Mouse (Mus musculus): ENCODE results near the gene 1700020L24Rik.

Gene 1700020L24Rik

DNA sequence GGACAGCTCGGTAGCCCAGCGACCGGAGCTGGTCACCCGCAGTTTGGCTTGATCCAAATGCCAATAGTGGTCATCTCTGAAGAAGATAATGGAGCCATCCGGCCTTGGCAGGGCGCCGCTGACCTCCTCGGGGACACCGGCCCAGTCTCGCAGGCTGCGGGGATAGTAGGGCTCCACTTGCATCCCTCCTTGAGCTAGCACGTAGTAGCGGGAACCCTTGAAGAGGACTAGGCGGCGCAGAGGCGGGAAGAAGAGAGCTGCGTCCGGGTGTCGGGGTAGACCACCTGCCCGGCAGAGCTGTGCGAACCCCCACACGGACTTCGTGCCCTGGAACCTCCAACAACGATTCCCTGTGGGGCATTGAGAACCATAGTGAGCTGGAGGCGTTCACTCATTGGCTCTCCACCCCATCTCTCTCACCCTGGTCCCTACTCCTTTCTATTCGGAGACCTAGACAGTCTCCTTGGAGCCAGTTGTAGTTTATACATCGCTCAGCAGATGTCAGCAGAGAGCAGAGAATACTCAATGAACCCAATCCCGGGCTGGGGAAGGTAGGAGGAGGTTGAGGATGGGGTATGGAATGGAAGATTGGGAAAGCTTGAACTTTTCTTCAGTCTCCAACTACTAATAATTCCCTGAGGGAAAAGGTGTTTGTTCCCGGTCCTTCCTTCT is 5.3 kb downstream of the 1700020L24Rik start:
- peak; percentile 88 for DNase-seq

GRCm38 (mm10) chr11:83443824-83444223 is 6.3 kb downstream of the 1700020L24Rik start:
- DNase-seq: no peak

DNA sequence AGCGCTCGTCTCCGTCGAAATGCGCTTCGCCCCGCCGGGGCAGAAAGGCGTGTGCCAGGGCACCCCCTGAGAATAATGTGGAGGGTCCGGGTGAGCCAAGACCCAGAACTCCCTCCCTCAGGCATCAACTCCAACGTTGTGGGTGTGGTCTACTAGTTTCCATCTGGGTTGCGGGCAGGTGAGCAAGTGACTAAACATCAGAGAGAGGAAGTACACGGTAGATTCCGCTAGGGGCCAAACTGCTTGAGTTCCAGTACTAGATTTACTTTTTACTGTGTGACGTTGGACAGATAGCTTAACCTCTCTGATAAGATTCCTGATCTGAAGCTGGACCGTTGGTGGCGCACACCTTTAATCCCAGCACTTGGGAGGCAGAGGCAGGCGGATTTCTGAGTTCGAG is 7.5 kb downstream of the 1700020L24Rik start:
- no peak for DNase-seq

- no peak for DNase-seq
Measured at GRCm38 (mm10) chr11:83447612-83448011, 10.1 kb downstream of the 1700020L24Rik start.

GRCm38 (mm10) chr11:83448021-83448926 is 10.8 kb downstream of the 1700020L24Rik start:
- DNase-seq: peak; percentile 54

DNA sequence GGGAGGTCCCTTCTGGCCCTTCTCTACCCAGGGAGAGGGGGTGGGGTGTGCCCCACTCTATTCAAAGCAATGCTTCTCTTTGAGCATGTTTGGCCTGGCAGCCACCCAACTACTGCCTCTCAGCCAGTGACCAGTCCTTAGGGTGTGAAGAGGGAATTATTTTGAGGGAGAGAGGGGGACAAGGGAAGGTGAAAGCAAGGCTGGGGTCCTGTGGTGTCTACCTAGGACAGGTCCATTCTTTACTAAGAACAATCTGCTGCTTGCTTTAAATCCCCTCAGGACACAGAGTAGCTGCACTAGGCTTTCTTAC is 11.4 kb downstream of the 1700020L24Rik start:
- no peak for DNase-seq

GRCm38 (mm10) chr11:83449298-83449697 is 11.8 kb downstream of the 1700020L24Rik start:
- peak; percentile 50 for DNase-seq

GRCm38 (mm10) chr11:83450550-83450949 is 13.1 kb downstream of the 1700020L24Rik start:
- no peak for DNase-seq

- DNase-seq: no peak
Measured at GRCm38 (mm10) chr11:83451281-83451680, 13.8 kb downstream of the 1700020L24Rik start.

- no peak for DNase-seq
Measured at GRCm38 (mm10) chr11:83454548-83454947, 17.1 kb downstream of the 1700020L24Rik start.

- DNase-seq: no peak
Measured at GRCm38 (mm10) chr11:83455608-83456007, 18.1 kb downstream of the 1700020L24Rik start.

GRCm38 (mm10) chr11:83457257-83457656 is 19.8 kb downstream of the 1700020L24Rik start:
- no peak for DNase-seq

GRCm38 (mm10) chr11:83457912-83458601 is 20.6 kb downstream of the 1700020L24Rik start:
- DNase-seq: no peak

DNA sequence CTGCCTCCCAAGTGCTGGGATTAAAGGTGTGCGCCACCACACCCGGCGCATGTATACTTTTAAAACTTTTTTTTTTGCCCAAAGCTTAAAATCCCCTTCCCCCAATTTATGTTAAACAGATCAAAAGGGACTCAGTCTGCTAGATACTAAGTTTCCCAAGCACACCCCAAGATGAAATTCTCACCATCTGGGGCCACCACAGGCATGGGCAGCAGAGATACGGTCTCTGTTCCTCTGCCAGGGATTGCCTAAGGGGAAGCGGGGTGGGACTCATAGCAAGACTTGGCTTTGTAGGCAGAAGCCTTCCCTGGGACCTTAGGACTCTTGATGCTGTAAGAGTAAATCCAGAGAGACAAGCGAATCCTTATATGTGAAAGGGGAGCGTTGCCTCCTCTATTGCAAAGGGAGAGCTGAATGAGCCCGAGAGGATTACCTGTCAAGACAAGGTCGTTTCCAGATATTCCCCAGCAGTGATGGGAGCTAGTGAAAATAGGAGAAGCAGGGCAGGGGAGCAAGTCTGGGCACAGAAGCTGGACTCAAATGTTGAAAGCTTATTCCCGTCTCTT is 24.1 kb downstream of the 1700020L24Rik start:
- no peak for DNase-seq

DNA sequence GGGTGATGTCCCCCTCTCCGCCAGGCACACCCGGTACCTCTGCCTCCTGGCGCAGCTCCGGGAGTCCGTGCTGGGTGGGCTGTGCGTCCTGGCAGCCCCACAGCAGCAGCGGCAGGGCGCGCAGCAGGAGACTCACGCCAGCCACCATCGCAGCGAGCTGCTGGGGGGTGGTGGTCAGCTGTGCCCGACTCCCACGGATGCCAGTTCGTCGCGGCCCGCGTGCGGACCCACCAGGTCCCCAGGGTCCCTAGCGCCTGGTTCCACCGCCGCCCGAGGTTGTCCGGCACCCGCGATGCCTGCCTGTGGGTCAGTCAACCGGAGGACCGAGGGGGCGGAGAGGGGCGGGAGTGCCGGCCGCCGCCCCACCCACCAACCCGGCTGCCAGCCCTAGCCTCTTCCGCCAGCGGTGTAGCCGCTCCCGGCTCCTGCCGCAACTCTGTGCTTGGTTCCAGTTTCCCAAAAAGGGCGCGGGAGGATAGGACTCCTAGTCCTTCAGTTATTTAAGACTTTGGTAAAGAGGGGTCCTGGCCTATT is 25.3 kb downstream of the 1700020L24Rik start, which contains the start of gene Mmp28:
TSS of gene Mmp28 (minus strand) at position 361 of the 534 bp plus-strand sequence.
- DNase-seq: peak; percentile 75

DNA sequence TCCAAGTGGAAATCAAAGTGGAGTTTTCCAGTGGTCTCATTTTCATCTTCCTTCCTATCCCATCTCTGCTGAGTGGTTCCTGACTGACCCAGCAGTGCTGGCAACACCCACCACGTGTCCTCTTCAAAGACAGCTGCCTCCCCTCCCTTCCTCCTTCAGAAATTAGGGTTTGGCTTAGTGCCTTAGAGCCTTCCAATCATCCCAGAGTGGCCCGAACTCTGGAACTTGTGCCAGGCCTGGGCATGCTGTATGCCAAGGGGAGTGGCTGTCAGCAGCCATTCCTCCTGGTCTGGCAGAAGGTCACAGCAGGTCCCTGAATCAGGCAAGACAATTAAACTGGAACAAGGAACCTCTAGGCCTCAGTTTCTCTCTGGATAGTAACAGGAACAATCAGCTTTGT is 28.5 kb downstream of the 1700020L24Rik start:
- DNase-seq: no peak

DNA sequence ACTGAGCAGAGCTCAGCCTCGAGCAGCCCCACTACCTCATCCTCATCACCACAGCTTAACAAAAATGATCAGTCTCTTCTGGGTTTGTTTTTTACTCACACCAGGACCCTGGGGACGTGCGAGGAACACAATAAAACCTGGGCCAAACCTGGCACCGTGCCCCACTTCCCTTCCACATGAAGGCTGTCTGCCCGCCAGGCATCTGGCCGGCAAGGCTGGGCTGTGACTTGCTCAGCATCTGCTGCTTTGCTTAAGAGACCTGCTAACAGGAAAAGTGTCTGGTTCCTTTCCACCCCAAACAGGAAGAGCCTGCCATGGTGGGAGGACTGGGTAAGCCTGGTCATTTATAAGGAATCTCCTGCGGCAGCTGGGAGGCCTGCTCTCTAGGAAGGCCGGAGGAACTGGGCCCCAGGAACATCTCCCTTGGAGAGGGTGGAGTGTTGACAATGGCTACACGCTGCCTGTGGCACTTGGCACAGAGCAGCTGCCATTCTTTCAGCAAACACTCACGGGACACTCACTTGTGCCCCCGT is 29.7 kb downstream of the 1700020L24Rik start:
- DNase-seq: no peak

DNA sequence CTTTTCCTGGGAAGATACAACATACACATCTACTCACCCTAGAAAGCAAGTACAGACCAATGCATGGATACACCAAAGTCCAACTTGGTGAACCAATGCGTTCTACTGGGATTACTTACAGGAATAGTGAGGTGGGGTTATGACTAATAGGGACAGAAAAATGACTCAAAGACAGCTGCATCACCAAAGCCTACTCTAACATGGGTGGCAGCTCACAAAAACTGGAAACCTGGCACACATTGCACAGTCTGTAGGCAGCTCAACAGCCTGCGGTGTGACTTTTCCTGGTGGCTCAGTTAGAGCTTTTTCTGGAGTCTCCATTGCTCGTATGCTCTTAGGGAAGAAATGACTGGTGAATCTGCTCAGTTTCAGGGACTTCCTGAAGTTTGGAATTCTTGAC is 31.3 kb downstream of the 1700020L24Rik start:
- DNase-seq: no peak

DNA sequence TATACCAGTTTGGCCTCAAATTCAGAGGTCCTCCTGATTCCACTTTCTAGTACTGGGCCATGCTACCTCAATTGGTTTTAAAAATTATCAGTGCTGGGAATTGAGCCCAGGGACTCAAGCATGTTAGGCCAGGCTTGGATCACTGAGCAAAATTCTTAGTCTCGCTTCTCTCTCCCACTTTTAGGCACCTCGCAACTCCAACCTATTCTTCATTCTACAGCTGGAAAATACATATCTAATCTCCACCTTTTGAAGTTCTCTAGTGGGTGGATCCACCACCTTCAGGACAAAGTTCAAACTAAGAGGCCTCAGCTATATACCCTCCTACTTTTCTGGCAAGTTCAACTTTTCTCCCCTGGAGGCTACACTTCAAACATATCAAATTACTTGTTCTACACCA is 34.3 kb downstream of the 1700020L24Rik start:
- DNase-seq: no peak

DNA sequence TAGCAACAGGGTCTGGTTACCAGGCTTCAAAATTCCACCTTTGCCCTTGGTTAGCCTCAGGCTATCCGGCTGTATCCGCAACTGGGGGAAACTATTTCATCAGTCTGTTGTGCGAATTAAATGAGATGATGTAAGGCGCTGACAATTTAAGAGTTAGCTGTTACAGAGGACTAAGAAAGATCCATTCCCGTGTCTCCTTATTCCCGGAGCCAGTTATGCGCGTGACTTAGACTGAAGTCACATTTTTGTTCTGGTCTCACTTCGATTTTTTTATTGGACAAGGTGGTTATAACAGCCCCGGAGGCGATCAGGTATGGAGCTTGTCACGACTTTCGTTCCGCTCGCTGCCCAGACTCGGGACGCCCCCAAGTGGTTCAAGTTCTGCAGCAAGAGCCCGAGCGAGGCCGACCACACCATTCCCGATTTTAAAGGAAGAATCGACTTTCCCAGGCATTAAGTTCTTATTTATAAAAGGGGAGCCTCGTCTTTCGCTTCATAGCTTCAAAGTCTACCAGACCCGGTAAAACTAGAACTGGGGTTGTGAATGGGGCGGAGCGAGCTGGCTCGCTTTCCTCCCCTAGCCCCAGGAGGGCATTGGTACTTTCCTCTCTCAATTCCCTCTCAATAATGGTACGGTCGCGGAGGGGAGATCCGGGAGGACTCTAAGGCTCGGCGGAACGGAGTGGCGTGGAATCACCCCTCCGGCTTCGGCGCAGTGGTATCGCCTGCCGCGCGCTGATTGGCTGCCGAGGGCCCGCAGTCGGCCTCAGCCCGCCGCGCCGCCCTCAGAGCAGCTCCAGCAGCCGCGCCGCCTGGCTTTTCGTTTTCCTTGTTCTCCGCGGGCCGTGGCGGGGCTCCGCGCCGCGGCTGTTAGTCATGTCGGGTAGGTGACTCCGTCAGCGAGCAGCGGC is 35.1 kb downstream of the 1700020L24Rik start, which contains the start of gene Taf15:
TSS of gene Taf15 (plus strand) at position 763 of the 911 bp plus-strand sequence.
- DNase-seq: peak; percentile 99

Measured in embryo, embryonic 11 days (tissue).